Mouse (Mus musculus) adipocyte (in vitro differentiated cells): ENCODE data around the gene Tjp1.
A peak's percentile ranks its signal among the peaks of the same experiment; 100 is the strongest.

Experiments used
- DNase-seq: peaks from one replicate; pipeline ENCODE4 v3.0.0-alpha.2; 2016; ENCODE audit warnings: low spot score

Tjp1 gene

DNA sequence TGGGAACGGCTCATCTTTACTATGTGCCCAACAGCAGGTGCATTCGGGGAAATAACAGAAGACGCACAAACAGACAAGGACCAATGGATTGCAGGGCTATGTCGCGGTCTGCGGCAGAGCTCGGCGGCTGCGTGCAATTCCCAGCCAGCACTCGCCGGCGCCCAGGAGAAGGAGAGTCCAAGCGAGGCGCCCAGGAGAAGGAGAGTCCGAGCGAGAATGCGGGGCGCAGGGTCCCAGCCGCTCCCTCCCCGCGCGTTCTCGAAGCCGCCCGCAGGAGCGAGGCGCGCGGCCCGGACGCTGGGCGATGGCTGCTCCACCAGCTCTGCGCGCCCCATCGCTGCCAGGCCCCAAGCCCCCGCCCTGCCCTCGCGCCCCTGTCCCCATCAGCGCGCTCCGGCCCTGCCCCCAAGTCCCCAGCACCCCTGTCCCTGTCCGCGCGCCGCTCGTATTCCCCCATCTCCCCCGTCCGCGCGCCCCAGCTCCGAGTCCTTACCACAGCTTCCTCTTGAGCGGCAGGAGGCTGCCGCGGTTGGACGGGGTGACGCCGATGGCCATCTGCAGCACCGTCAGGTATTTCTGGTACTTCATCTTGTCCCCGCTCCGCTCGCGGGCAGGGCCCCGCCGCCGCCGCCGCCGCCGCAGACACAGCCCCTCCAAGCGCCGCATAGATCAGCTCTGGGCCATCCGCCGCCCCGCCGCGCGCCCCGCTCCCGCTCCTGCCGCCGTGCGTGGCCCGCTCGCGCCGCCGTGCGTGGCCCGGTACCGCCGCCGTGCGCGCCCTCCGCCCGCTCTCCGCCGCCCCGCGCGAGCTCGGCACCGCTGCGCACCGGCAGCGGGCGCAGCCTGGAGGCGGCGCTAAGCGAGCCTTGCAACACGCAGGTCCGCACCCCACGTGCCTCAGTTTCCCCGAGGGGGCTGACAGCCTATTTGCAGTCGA, at the start of gene Tjp1:
Gene Tjp1 (minus strand): TSS at position 711 of the 937 bp plus-strand sequence.
- no peak for DNase-seq

GRCm38 (mm10) chr7:65577118-65577517, 49.5 kb upstream of the Tjp1 start:
- no peak for DNase-seq

GRCm38 (mm10) chr7:65572731-65573130, 45.1 kb upstream of the Tjp1 start:
- DNase-seq = no peak

DNA sequence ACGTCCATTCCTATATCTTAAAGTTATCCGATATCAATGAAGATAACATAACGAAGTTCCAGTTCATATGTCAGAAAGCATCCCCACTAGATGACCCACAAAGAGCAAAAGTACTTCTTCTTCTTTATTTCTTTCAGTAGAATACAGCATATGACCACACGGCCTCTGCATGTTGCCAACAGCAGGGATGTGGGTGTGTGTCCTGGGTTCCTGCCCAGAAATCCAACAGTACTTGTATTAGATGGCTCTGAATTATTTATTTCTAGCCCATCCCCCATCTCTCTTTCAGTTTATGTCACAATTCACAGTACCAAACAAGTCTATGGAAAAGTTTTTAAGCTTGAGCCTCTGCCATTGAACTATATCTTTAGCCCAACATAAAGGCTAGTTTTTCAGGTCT, 43.1 kb upstream of the Tjp1 start:
- peak; percentile 56 for DNase-seq

GRCm38 (mm10) chr7:65555996-65556395, 28.4 kb upstream of the Tjp1 start:
- DNase-seq = no peak

DNA sequence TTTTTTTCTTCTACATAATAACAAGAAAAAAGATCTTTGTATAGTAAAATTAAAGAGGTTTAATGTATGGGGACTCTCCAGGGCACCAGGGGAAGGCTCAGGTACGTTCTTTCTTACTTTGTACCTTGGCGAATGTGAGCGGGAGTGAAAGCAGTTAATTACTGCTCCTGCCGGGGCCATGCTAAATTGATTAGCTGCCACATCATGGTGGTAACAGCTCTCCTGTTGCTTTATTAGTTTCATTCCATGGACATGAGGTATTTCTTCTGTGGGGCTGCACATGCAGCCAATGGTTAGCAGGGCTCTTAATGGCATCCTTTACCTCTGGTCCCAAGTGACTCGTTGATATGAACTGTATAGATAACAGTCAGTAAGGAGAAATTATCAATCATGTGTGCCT, 18.2 kb upstream of the Tjp1 start:
- DNase-seq = no peak

DNA sequence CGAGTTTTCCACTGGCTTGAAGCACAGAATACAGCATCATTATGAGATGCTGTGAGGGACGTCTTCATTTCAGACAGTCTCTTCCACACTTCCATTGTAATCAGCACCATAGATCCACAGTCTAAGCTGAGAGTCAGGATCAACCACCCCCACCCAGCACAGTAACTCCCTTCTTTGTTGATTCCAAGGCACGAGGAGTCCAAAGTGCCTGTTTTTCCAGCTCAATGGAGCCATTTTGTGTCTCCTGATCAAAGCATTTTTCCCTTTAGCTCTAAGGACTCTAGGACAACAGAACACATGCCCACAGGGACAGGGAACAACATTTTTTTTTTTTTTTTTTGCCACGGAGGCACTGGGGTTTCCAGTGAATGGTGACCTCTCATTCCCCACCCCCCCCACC, 5.1 kb upstream of the Tjp1 start:
- no peak for DNase-seq

DNA sequence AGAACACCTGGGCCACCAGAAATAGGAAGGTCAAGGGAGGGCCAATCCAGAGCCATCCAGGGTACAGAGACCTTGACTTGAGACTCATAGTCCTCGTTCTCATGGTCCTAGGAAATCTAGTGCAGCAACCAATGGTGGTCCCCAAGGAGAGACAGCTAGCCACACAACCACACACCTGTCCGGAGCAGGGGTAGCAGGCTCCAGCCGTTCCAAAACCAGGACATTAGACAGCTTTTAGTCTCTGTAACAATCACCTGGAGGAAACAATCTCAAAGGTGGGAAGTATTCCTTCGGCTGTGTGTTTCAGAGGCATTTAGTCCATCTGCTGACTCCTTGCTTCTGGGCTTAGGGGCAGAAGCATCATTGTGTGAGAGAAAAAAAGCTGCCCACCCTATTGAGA, 4.5 kb downstream of the Tjp1 start:
- no peak for DNase-seq

- no peak for DNase-seq
These were observed 5.1 kb downstream of the Tjp1 start for GRCm38 (mm10) chr7:65522490-65522889.

DNA sequence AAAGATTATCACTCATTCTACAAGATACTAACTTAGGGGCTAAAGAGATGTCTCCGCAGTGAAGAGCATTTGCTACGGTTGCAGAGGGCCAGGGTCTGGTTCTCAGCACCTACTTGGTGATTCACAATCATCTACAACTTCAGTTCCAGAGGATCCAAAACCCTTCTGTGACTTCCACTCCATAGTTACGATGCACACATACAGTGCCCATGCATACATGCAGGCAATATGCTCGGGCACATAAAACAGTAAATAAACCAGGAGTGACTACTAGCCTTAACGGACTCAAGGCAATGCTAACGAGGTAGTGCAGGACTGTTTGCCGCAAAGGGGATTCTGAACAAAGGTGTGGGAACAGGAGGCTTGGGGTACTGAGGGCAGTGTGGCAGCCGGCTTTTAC, 7.0 kb downstream of the Tjp1 start:
- no peak for DNase-seq

DNA sequence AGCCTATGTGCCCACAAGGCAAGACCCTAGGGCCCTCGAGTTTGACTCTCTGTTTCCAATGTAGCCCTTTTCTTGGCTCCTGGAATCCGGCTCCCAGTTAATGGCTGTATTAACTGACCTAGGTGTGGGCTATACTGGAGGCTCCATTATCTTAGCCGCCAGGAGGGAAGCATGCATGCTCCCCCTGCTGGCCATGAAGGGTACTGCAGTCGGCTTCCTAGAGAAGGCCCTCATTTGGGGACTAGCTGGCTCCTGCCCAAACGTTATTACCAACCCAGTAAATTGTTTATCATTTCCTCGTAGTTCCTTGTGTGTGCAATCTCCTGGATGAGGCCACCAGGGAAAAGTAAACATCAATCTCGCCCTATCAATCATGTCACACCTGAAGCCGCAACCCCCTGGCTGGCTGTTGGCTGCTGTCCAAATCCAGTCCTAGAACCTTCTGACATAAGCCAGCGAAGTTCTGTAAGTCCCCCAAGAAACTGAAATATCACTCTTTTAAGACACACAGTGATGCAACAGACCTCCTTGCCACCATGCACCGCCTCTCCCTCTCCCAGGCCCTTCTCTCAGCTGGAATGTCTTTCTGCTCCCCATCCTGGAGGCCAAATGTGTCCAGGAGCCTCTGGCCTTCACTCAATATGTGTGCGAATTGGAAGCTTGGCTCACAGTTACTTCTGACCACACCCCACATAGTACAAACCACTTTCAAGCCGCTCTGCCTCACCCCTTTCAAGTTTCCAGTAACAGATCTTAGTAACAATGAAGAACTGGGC, 7.6 kb downstream of the Tjp1 start:
- DNase-seq = peak; percentile 58

DNA sequence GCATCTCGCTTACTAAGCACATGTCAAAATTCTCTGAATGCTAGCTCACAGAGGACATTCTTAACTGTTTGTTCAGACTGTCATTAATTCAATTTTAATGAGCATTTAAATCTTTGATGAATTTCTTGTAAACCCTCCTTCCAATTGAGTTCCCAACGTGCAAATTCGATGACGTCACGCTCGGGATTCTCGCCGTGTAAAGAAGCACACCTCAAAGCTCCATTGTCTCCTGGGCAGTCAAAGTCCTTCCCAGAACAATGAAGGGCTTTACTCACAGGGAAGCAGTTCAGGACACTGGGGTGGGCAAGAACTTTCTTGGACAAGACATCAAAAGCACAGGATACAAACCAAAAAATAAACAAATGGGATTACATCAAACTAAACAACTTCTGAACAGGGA, 10.7 kb downstream of the Tjp1 start:
- no peak for DNase-seq

GRCm38 (mm10) chr7:65513451-65514179, 14.0 kb downstream of the Tjp1 start:
- no peak for DNase-seq

DNA sequence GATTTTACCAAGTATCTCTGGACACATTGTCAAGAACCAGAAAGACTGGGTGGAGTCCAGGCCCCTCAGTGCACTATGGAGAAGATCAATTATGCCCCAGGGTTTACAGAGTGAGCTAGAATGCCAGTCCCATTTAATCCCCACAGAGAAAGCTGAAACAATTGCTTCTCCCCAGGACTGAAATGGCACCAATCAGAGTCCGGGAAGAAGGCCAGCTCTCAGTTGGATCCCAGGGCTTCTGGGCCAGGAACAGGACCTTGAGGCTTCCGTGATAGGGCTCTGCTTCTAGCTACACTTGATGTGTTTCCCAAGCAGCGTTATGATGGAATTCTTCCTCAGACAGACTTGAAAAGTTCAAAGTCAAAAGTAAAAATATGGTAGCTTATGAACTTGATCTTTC, 18.2 kb downstream of the Tjp1 start:
- DNase-seq = peak; percentile 59

- no peak for DNase-seq
These were observed 20.2 kb downstream of the Tjp1 start for GRCm38 (mm10) chr7:65507341-65507740.

DNA sequence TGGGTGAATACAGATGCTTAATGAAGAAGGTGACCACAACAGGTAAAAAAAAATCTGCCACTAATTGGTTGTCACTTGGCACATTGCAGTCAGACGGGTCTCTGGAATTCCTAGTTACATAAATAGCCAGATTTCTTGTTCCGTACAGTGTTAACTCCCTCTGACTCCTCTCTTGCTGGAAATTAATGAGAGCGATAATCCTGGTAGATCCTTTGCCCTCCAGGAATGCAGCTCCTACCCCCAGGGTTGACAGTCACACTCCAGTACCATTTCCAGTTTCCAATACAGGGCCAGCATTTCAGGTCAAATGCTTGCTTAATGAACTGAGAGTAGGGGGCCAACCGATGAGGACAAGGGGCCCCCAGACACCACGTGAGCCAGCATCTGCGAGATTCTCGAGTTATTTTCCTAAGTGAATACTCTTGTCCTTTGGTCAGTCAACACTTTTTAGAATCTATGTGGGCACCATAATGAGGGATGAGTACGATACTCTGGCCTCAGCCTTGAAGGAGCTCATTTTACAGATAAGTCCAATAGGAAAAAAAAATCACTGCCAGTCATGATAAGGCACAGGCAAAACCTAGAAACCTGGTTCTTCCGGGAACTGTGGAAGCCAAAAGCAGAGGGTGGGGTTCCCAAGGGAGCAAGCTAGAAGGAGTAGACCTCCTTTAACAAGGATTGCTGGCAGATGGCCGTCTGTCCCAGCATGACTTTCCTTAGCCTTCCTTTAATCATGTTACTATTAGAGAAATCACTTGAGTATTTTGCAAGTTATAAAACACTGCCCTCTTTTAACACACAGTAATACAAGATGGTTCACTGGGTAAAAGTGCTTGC, 24.9 kb downstream of the Tjp1 start:
- DNase-seq = peak; percentile 5

- no peak for DNase-seq
These were observed 26.8 kb downstream of the Tjp1 start for GRCm38 (mm10) chr7:65500746-65501145.

GRCm38 (mm10) chr7:65497733-65498583, 29.6 kb downstream of the Tjp1 start:
- peak; percentile 56 for DNase-seq

DNA sequence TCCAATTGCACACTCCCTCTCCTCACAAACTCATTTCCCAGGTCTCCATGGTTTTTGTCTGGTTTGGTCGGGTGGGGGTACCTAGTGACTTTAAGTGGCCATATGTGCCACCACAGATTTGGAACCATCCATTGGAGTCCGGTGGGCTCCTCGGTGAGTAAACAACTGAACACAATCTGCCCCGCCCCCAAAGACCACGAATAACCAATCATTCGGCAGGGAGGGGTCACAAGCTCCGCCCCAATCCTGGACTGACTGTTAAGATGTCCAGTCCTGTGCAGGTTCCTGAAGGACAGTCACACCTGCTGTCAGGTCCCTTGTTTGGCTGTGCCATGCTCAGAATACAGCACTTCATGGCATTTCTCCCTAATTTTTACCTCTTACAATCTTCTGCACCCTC, 37.1 kb downstream of the Tjp1 start:
- no peak for DNase-seq

DNA sequence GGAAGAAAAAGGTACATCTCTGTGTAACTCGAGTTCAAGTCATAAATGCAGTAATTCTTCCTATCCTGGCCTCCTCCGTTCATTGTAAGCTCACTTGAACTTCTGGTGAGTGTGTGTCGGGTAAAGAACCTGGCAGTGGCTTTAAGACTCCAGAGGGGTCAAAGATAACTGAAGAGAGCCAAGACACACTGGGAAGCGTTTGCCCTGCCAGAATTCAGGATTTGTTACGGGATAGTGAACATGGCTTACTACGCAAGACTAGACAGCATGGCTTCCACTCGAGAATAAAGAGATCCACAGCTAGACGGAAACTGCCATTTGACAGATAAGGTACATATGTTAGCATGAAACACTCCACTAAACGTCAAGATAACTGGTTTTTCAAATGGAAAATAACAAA, 37.8 kb downstream of the Tjp1 start:
- DNase-seq = no peak

GRCm38 (mm10) chr7:65489195-65489594, 38.4 kb downstream of the Tjp1 start:
- DNase-seq = no peak
